Mouse (Mus musculus) intestine, postnatal 0 days (tissue): ENCODE results near the gene Igflr1. TPM values are rescaled to one million over a fixed set of nuclear protein-coding genes. Genes with fewer than 3 reads are reported as not detected.

Experiments used
- ATAC-seq: fragments of 200-750 bp; cut with Nextera tagmentation; 2 replicates; pipeline ENCODE4 v1.8.0; 2017; ENCODE audit warnings: mild to moderate bottlenecking, moderate TSS enrichment, moderate library complexity
- H3K27ac ChIP-seq: fragments of 300-500 bp; sonication (generic); 2 replicates; pipeline ENCODE4 v1.5.1; 2014; ENCODE audit warnings: mild to moderate bottlenecking, low read depth, low read length, moderate library complexity
- H3K27me3 ChIP-seq: fragments of 300-500 bp; sonication (generic); replicated peaks from 2 replicates; pipeline ENCODE4 v1.6.1; 2014; ENCODE audit warnings: low read length, mixed read lengths; ENCODE audit not compliant: control insufficient read depth, insufficient read depth
- H3K36me3 ChIP-seq: fragments of 300-500 bp; sonication (generic); 2 replicates; pipeline ENCODE4 v1.6.1; 2014; ENCODE audit warnings: mild to moderate bottlenecking, moderate library complexity; ENCODE audit not compliant: control insufficient read depth, insufficient read depth
- H3K4me1 ChIP-seq: fragments of 300-500 bp; sonication (generic); replicated peaks from 2 replicates; pipeline ENCODE4 v1.6.1; 2014; ENCODE audit warnings: antibody characterized with exemption, low read length, mixed read lengths; ENCODE audit not compliant: control insufficient read depth, insufficient read depth
- H3K4me2 ChIP-seq: fragments of 300-500 bp; sonication (generic); replicated peaks from 2 replicates; pipeline ENCODE4 v1.6.1; 2014; ENCODE audit warnings: low read depth, mild to moderate bottlenecking, moderate library complexity
- H3K4me3 ChIP-seq: fragments of 300-500 bp; sonication (generic); 2 replicates; pipeline ENCODE4 v1.5.1; 2014; ENCODE audit warnings: low read depth, low read length
- H3K9ac ChIP-seq: fragments of 300-500 bp; sonication (generic); 2 replicates; pipeline ENCODE4 v1.6.1; 2014; ENCODE audit warnings: mild to moderate bottlenecking, low read depth, low read length
- H3K9me3 ChIP-seq: fragments of 300-500 bp; sonication (generic); 2 replicates; pipeline ENCODE4 v1.6.1; 2016; ENCODE audit warnings: mixed run types; ENCODE audit not compliant: control insufficient read depth
- CTCF ChIP-seq: sonication (generic); IDR thresholded peaks from 2 replicates; pipeline ENCODE4 v1.5.1; 2016; ENCODE audit warnings: low read depth, mild to moderate bottlenecking, control low read depth, antibody characterized with exemption, moderate library complexity
- WGBS: fragments of 180-500 bp; shearing (Covaris S2); extraction: QIAGEN DNeasy Blood & Tissue Kit; methylation state at CpG from one replicate; pipeline ENCODE4 v1.1.7; 2014; 5-methylcytosine and 5-hydroxymethylcytosine counted together
- polyA plus RNA-seq: library from polyadenylated mRNA; unstranded; fragments of >200 nt; fragmentation: Nextera tagmentation; extraction: Ambion mirVana; gene quantifications from 2 replicates; pipeline ENCODE4 v1.2.1, GENCODE M21; 2015

Gene Igflr1
- polyA plus RNA-seq, 1 experiment from 2014 or later, result 0.73 TPM

GRCm38 (mm10) chr7:30589435-30590301, 24.4 kb downstream of the Igflr1 start:
- no peaks in the 10 kb centered on the region for H3K4me1 ChIP-seq

GRCm38 (mm10) chr7:30590927-30591604, 25.8 kb downstream of the Igflr1 start:
- WGBS, result 82% methylated on average over 9 of the region's 9 CpGs
- Histone ChIP-seq H3K36me3 (peaks cover 7% of the 10 kb centered on the region), H3K4me3 (no peak overlapping the region), H3K9ac (no peak overlapping the region), H3K4me2 (peak overlapping the region; percentile 67; the same call in 1 of the 2 replicates), H3K27me3 (no peaks in the 10 kb centered on the region), H3K27ac (no peak overlapping the region), H3K4me1 (no peaks in the 10 kb centered on the region), H3K9me3 (no peaks in the 10 kb centered on the region)
- ATAC-seq, result no peak
- TF ChIP-seq CTCF, result no peak

More at GRCm38 (mm10) chr7:30589435-30590301, 24.4 kb downstream of the Igflr1 start:
- peak; percentile 65 for ATAC-seq
- Histone ChIP-seq H3K27me3 (no peaks in the 10 kb centered on the region), H3K4me3 (peak overlapping the region; percentile 81), H3K9me3 (no peaks in the 10 kb centered on the region), H3K9ac (peak overlapping the region; percentile 13), H3K36me3 (peaks cover 21% of the 10 kb centered on the region), H3K4me2 (peak overlapping the region; percentile 67), H3K27ac (peak overlapping the region; percentile 87)
- peak; percentile 98 for TF ChIP-seq CTCF
- 13% methylated on average over 40 of the region's 40 CpGs for WGBS

- Histone ChIP-seq H3K4me2 (no peak overlapping the region), H3K27ac (no peak overlapping the region), H3K4me3 (no peak overlapping the region), H3K9me3 (no peaks in the 10 kb centered on the region), H3K36me3 (peaks cover 2% of the 10 kb centered on the region; the same call in 1 of the 2 replicates), H3K4me1 (no peaks in the 10 kb centered on the region), H3K9ac (no peak overlapping the region), H3K27me3 (no peaks in the 10 kb centered on the region)
- WGBS, result 75% methylated on average over 4 of the region's 4 CpGs
- no peak for ATAC-seq
- no peak for TF ChIP-seq CTCF
Observed at GRCm38 (mm10) chr7:30591605-30591951, 26.4 kb downstream of the Igflr1 start.

- no peaks in the 10 kb centered on the region for H3K36me3 ChIP-seq
- H3K4me3 ChIP-seq, result no peak overlapping the region
- no peaks in the 10 kb centered on the region for H3K9me3 ChIP-seq
- H3K4me2 ChIP-seq, result no peak overlapping the region
- no peak for ATAC-seq
- H3K27ac ChIP-seq, result no peak overlapping the region
- H3K27me3 ChIP-seq, result no peaks in the 10 kb centered on the region
- H3K9ac ChIP-seq, result no peak overlapping the region
- WGBS, result 58% methylated on average over 5 of the region's 5 CpGs
- H3K4me1 ChIP-seq, result no peaks in the 10 kb centered on the region
- TF ChIP-seq CTCF, result no peak
Observed at GRCm38 (mm10) chr7:30592772-30593423, 27.7 kb downstream of the Igflr1 start.

GRCm38 (mm10) chr7:30593579-30594509, 28.6 kb downstream of the Igflr1 start:
- H3K9me3 ChIP-seq, result no peaks in the 10 kb centered on the region
- no peak overlapping the region for H3K4me3 ChIP-seq
- 63% methylated on average over 10 of the region's 10 CpGs for WGBS
- no peak overlapping the region for H3K27ac ChIP-seq
- H3K9ac ChIP-seq, result no peak overlapping the region
- no peak overlapping the region for H3K4me2 ChIP-seq
- H3K27me3 ChIP-seq, result no peaks in the 10 kb centered on the region
- TF ChIP-seq CTCF, result no peak
- H3K36me3 ChIP-seq, result no peaks in the 10 kb centered on the region
- H3K4me1 ChIP-seq, result no peaks in the 10 kb centered on the region
- no peak for ATAC-seq
